In the genomic region with DNA sequence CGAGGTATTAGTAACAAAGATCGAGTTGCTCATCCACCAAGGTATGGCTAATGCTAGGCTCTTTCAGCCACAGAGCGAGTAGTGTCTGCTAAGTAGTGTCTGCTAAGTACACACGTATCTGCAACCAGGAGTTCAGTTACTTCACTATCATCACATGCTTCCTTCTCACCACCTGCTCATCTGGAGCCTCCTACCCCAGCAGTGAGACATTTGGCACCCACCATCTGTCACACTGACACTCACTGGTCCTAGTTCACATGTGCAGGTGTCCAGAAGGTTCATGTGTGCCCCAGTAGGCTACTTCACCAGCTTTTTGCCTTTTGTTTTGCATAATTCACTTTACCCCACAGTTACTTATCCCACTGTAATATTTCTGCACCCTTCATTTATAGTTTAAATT, we compare ENCODE assay signal across 29 mouse cellular contexts. TPM values are rescaled to one million over a fixed set of nuclear protein-coding genes. Genes with fewer than 3 reads are reported as not detected.
DNase-seq lines count a peak whose midpoint lies in the region; ATAC-seq and TF ChIP-seq lines count a peak whose summit lies in the region.
"Had no signal": no experiment of that assay in that cellular context is flagged by ENCODE, and none has a peak within 500 bp of the region (broad histone marks: within the 10 kb centered on the region; RNA-seq: fewer than 3 reads in every experiment).

No protein-coding gene starts in this region.

- TF ChIP-seq RAD21 in MEL (IDR thresholded peaks at IDR 0.05; ENCODE audit: low read depth, low read length) = no peak

- TF ChIP-seq POLR2A in MEL (IDR thresholded peaks at IDR 0.05; ENCODE audit: control insufficient read depth in 1 of 2, insufficient read depth in 1 of 2, low read depth in 1 of 2, low read length in 2 of 2, poor library complexity in 1 of 2) = no peak

- H3K4me1 ChIP-seq in liver, embryonic 11.5 days (replicated peaks; ENCODE audit: control insufficient read depth, insufficient read depth, low read length) = peaks cover 42% of the 10 kb centered on the region
- peaks cover 89% of the 10 kb centered on the region for H3K4me1 ChIP-seq in liver, embryonic 12.5 days
- H3K4me1 ChIP-seq in MEL (ENCODE audit: control insufficient read depth in 1 of 2, insufficient read depth in 2 of 2, low read length in 2 of 2) = peaks cover 23 to 28% of the 10 kb centered on the region in 2 experiments

- 75% methylated on average over 4 of the region's 4 CpGs for WGBS in liver, embryonic 11.5 days
- 62% methylated on average over 4 of the region's 4 CpGs for WGBS in liver, embryonic 12.5 days (ENCODE audit: insufficient replicate concordance)

- H3K4me3 ChIP-seq in liver, embryonic 11.5 days (ENCODE audit: low read depth, low read length) = no peak overlapping the region
- no peak overlapping the region for H3K4me3 ChIP-seq in liver, embryonic 12.5 days
- H3K4me3 ChIP-seq in MEL (ENCODE audit: control insufficient read depth in 1 of 2, insufficient read depth in 1 of 2, low read depth in 2 of 2, low read length in 2 of 2) = no peak overlapping the region
- H3K4me3 ChIP-seq: erythroblast, embryonic 14.5 days; hindbrain, embryonic 13.5 days; limb, embryonic 12.5 days; stomach, embryonic 15.5 days had no signal

- H3K9me3 ChIP-seq in liver, embryonic 11.5 days (ENCODE audit: control insufficient read depth, low read length) = no peaks in the 10 kb centered on the region
- H3K9me3 ChIP-seq in liver, embryonic 12.5 days (replicated peaks) = no peaks in the 10 kb centered on the region
- no peaks in the 10 kb centered on the region for H3K9me3 ChIP-seq in MEL (replicated peaks; ENCODE audit: insufficient read depth, low read length)
- H3K9me3 ChIP-seq: hindbrain, embryonic 13.5 days; limb, embryonic 12.5 days; stomach, embryonic 15.5 days had no signal

- H3K9ac ChIP-seq in liver, embryonic 11.5 days (ENCODE audit: low read depth, low read length) = no peak overlapping the region
- H3K9ac ChIP-seq in liver, embryonic 12.5 days = no peak overlapping the region
- H3K9ac ChIP-seq in MEL (ENCODE audit: control insufficient read depth, low read depth, low read length, poor library complexity, severe bottlenecking) = no peak overlapping the region
- H3K9ac ChIP-seq: forebrain, postnatal 0 days; hindbrain, embryonic 13.5 days; limb, embryonic 12.5 days; liver, embryonic 14.5 days; lung, embryonic 14.5 days; stomach, embryonic 15.5 days had no signal

- TF ChIP-seq EP300 in MEL (IDR thresholded peaks at IDR 0.05; ENCODE audit: low read depth in 1 of 2, low read length in 2 of 2) = no peak

- H3K27ac ChIP-seq in liver, embryonic 11.5 days (ENCODE audit: low read depth, low read length) = 0 out of 2 replicates have a peak overlapping the region, but pooled peaks have one; percentile 10
- H3K27ac ChIP-seq in liver, embryonic 12.5 days = no peak overlapping the region
- H3K27ac ChIP-seq in MEL (ENCODE audit: control insufficient read depth, low read depth, low read length) = peak overlapping the region; percentile 28
- H3K27ac ChIP-seq: hindbrain, embryonic 13.5 days; limb, embryonic 12.5 days; liver, embryonic 14.5 days; stomach, embryonic 15.5 days had no signal

- peaks cover 48% of the 10 kb centered on the region for H3K79me2 ChIP-seq in MEL (ENCODE audit: control insufficient read depth, insufficient read depth, low read length, poor library complexity)

- H3K27me3 ChIP-seq in liver, embryonic 11.5 days (replicated peaks; ENCODE audit: control insufficient read depth, insufficient read depth, low read length) = no peaks in the 10 kb centered on the region
- no peaks in the 10 kb centered on the region for H3K27me3 ChIP-seq in liver, embryonic 12.5 days (replicated peaks)
- no peaks in the 10 kb centered on the region for H3K27me3 ChIP-seq in MEL (ENCODE audit: control insufficient read depth in 1 of 2, insufficient read depth in 2 of 2, low read length in 2 of 2)
- H3K27me3 ChIP-seq: hindbrain, embryonic 13.5 days; limb, embryonic 12.5 days; stomach, embryonic 15.5 days had no signal

- no peaks in the 10 kb centered on the region; the same call in 1 of the 2 replicates for H3K36me3 ChIP-seq in liver, embryonic 11.5 days (ENCODE audit: control insufficient read depth, insufficient read depth, low read length)
- H3K36me3 ChIP-seq in liver, embryonic 12.5 days = peaks cover 3% of the 10 kb centered on the region; the same call in 1 of the 2 replicates
- peaks cover 0 to 21% of the 10 kb centered on the region in 2 experiments; a peak in 2 of 4 replicates for H3K36me3 ChIP-seq in MEL (ENCODE audit: control insufficient read depth in 1 of 2, insufficient read depth in 2 of 2, low read length in 2 of 2)
- H3K36me3 ChIP-seq: hindbrain, embryonic 13.5 days; limb, embryonic 12.5 days; stomach, embryonic 15.5 days had no signal

- no peak for ATAC-seq in liver, embryonic 11.5 days (replicated peaks; ENCODE audit: low FRiP score)
- no peak for ATAC-seq in liver, embryonic 12.5 days
- ATAC-seq: activated CD4-positive, CD25-positive, alpha-beta regulatory T cell, adult 4 months; CD4-positive, CD25-positive, alpha-beta regulatory T cell, adult 4 months; forebrain, postnatal 0 days had no signal

- no peak for TF ChIP-seq CTCF in MEL (IDR thresholded peaks at IDR 0.05 in 2 of 3, conservative IDR thresholded peaks at IDR 0.05 in 1 of 3; ENCODE audit: control insufficient read depth in 1 of 3, insufficient read depth in 1 of 3, low read depth in 2 of 3, low read length in 3 of 3, poor library complexity in 1 of 3, severe bottlenecking in 1 of 3)

- DNase-seq in liver, embryonic 11.5 days (ENCODE audit: low spot score) = no peak
- peak; percentile 31 to 33 for DNase-seq in spleen, postnatal 36 days (ENCODE audit: low spot score in 2 of 2)
- DNase-seq in spleen, adult 12 weeks (ENCODE audit: low spot score) = no peak
- DNase-seq in MEL (ENCODE audit: low read depth, low spot score) = peak; percentile 50
- DNase-seq in thymus, postnatal 14 days = peak; percentile 57
- DNase-seq in urinary bladder, postnatal 14 days (ENCODE audit: low spot score) = no peak
- no peak for DNase-seq in layer of hippocampus, postnatal 25 days (ENCODE audit: extremely low spot score in 1 of 2, low spot score in 1 of 2)
- DNase-seq: adrenal gland, adult 2 months; adrenal gland, postnatal 36 days; cerebellum, adult 2 months; cerebellum, postnatal 14 days; forebrain, postnatal 0 days; gastrocnemius, postnatal 14 days; heart, postnatal 4 days; kidney, adult 11 months; kidney, postnatal 14 days; layer of hippocampus, adult 9-11 months; lung, embryonic 14.5 days; midbrain, embryonic 14.5 days; right cerebral cortex, postnatal 4 days had no signal

- no peak overlapping the region for H3K4me2 ChIP-seq in liver, embryonic 11.5 days
- no peak overlapping the region for H3K4me2 ChIP-seq in liver, embryonic 12.5 days
- H3K4me2 ChIP-seq: heart, embryonic 11.5 days; hindbrain, embryonic 13.5 days; limb, embryonic 12.5 days; lung, embryonic 14.5 days; stomach, embryonic 15.5 days had no signal

TF ChIP-seq in MEL, 35 proteins besides CTCF, POLR2A, EP300 and RAD21:
- no peak for TF ChIP-seq GATA1 (IDR thresholded peaks at IDR 0.05; ENCODE audit: low read depth, low read length)
- TF ChIP-seq ZMIZ1 (IDR thresholded peaks at IDR 0.05; ENCODE audit: low read depth, low read length) = no peak
- TF ChIP-seq TBP (IDR thresholded peaks at IDR 0.05; ENCODE audit: low read depth, low read length) = no peak
- peak; percentile 32; the same call in 1 of the 2 replicates for TF ChIP-seq USF1 (IDR thresholded peaks at IDR 0.05; ENCODE audit: low read depth, low read length)
- 0 out of 2 replicates have a peak, but pooled peaks have one; percentile 4 for TF ChIP-seq MAZ (IDR thresholded peaks at IDR 0.05; ENCODE audit: low read depth, low read length)
- TF ChIP-seq CHD2 (IDR thresholded peaks at IDR 0.05; ENCODE audit: low read length) = no peak
- TF ChIP-seq ETS1 (IDR thresholded peaks at IDR 0.05; ENCODE audit: low read depth, low read length) = peak; percentile 51; the same call in 1 of the 2 replicates
- no peak for TF ChIP-seq BHLHE40 (IDR thresholded peaks at IDR 0.05; ENCODE audit: borderline replicate concordance, low read depth, low read length)
- TF ChIP-seq UBTF (IDR thresholded peaks at IDR 0.05; ENCODE audit: borderline replicate concordance, insufficient read depth, low read depth, low read length) = no peak
- TF ChIP-seq MAX (IDR thresholded peaks at IDR 0.05; ENCODE audit: low read length) = peak; percentile 27; the same call in 1 of the 2 replicates
- peak; percentile 58 for TF ChIP-seq TCF12 (IDR thresholded peaks at IDR 0.05; ENCODE audit: low read depth, low read length)

RNA-seq across cellular contexts. Expression of a gene that starts 8.0 kb away (rescaled TPM):
- 22.6 TPM in 2 replicates for polyA plus RNA-seq in liver, embryonic 11.5 days (2014; fragmentation: Nextera tagmentation; extraction: Ambion mirVana)
- 14.7 and 15.2 TPM in 2 replicates for polyA plus RNA-seq in liver, embryonic 12.5 days (2016; fragmentation: Nextera tagmentation; extraction: Ambion mirVana)
- 18.0 and 21.8 TPM in 2 replicates for total RNA-seq in MEL (2012; rRNA removed)
- 10 to 100 TPM in 1 of 2 experiments, not detected in 1; 22.6 TPM for polyA plus RNA-seq in MEL (2012; ENCODE audit: insufficient read depth in 1 of 2, insufficient read length in 2 of 2, low read depth in 1 of 2, low replicate concordance in 2 of 2, missing spikeins in 1 of 2)
- total RNA-seq in layer of hippocampus, postnatal 25 days (2021) = 10 to 100 TPM; 47.1 to 53.5 TPM

RNA-seq across cellular contexts. Expression of a gene that starts 29.2 kb away (rescaled TPM):
- 0.74 and 0.92 TPM in 2 replicates for polyA plus RNA-seq in liver, embryonic 11.5 days (2014; fragmentation: Nextera tagmentation; extraction: Ambion mirVana)
- 0.32 and 0.49 TPM in 2 replicates for polyA plus RNA-seq in liver, embryonic 12.5 days (2016; fragmentation: Nextera tagmentation; extraction: Ambion mirVana)
- 5.0 and 6.7 TPM in 2 replicates for total RNA-seq in MEL (2012; rRNA removed)
- 1 to 10 TPM in 1 of 2 experiments, not detected in 1; 6.9 TPM for polyA plus RNA-seq in MEL (2012; ENCODE audit: insufficient read depth in 1 of 2, insufficient read length in 2 of 2, low read depth in 1 of 2, low replicate concordance in 2 of 2, missing spikeins in 1 of 2)
- 1 to 10 TPM; 6.2 to 7.7 TPM for total RNA-seq in layer of hippocampus, postnatal 25 days (2021)

Comparison
In these comparisons a context has a peak if more than half of its experiments do, and no peak if none do; other contexts are left out.
1. DNase-seq: peak in spleen, postnatal 36 days (2 of 2), MEL (single experiment) and thymus, postnatal 14 days (single experiment); none in liver, embryonic 11.5 days (single experiment), spleen, adult 12 weeks (single experiment), urinary bladder, postnatal 14 days (single experiment) and layer of hippocampus, postnatal 25 days (0 of 2).